Mouse (Mus musculus): Measurements from ENCODE around the gene Ttc33.

DNA sequence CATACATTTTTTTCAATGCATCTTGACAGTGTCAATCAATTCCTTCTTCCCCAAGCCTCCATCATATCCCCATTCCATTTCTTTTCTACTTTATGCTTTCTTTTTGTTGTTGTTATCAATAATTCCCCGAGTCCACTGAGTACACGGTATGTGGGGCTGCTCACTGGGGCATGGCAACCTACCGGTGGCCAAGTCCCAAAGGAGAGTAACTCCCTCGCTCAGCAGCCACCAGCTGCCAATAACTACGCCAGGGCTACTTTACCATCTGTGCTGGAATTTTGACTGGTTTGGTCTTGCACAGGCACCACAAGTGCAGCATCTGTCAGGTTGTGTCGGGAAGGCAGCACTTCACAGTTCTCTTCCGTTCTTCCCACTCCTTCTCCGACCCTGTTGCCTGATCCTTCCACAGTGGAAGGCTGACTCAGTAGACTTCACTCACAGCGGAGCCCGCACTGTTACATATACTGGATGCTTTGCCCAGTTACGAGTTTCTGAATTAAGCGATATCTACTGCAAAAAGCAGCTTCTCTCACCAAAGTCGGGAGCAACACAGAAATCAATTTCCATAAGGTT, 76.9 kb downstream of the Ttc33 start:
- no peak for TF ChIP-seq ZNF384 (IDR thresholded peaks at IDR 0.05; ENCODE audit: low read depth, low read length)
- TF ChIP-seq MAFK (IDR thresholded peaks at IDR 0.05; ENCODE audit: insufficient read depth, low read depth, low read length) = no peak
- no peak for TF ChIP-seq ZC3H11A (IDR thresholded peaks at IDR 0.05; ENCODE audit: borderline replicate concordance, low read depth, low read length)
- no peak for TF ChIP-seq HCFC1 (IDR thresholded peaks at IDR 0.05; ENCODE audit: borderline replicate concordance, insufficient read depth, low read length)

Measured in ES-E14 (cell line).